19 mouse cellular contexts compared by ENCODE assay signal in genomic region chr19:53919541-53919940, GRCm38 (mm10). TPM values are rescaled to one million over a fixed set of nuclear protein-coding genes. Genes with fewer than 3 reads are reported as not detected.
DNase-seq lines count a peak whose midpoint lies in the region.
"Had no signal": no experiment of that assay in that cellular context is flagged by ENCODE, and none has a peak within 500 bp of the region (broad histone marks: within the 10 kb centered on the region; RNA-seq: fewer than 3 reads in every experiment).

No protein-coding gene starts in this region.

- peak; percentile 59 for DNase-seq in adrenal gland, adult 2 months
- no peak for DNase-seq in adrenal gland, adult 18-20 months (ENCODE audit: low spot score in 2 of 2)
- peak; percentile 29 for DNase-seq in adrenal gland, adult 8-10 months
- no peak for DNase-seq in adrenal gland, postnatal 4 days (ENCODE audit: low spot score in 2 of 2)
- peak; percentile 35 for DNase-seq in adrenal gland, postnatal 14 days
- DNase-seq in adrenal gland, postnatal 10 days, result no peak
- DNase-seq in adrenal gland, postnatal 36 days, result peak; percentile 29 to 37
- DNase-seq in adrenal gland, postnatal 25 days, result no peak
- DNase-seq: B cell, adult 2 months; cerebellum, adult 11 months; cerebellum, adult 11-12 months; cerebellum, adult 18-20 months; cerebellum, adult 2 months; cerebellum, adult 8-10 months; cerebellum, adult 9-10 months; cerebellum, adult 9-11 months; cerebellum, postnatal 10 days; cerebellum, postnatal 14 days; cerebellum, postnatal 25 days had no signal

RNA-seq across cellular contexts. Expression of gene Shoc2, which starts 24.6 kb away (rescaled TPM):
- total RNA-seq in adrenal gland, adult 2 months (2021), result 10 to 100 TPM; 46.0 to 54.5 TPM
- polyA plus RNA-seq in adrenal gland, adult 2 months (2012; rRNA removed), result 3.1 and 5.0 TPM in 2 replicates
- 10 to 100 TPM; 40.3 to 48.7 TPM for total RNA-seq in adrenal gland, adult 18-20 months (2021)
- total RNA-seq in adrenal gland, adult 8-10 months (2022), result 10 to 100 TPM; 38.1 to 46.5 (median 41.9) TPM
- 10 to 100 TPM; 45.6 to 48.3 TPM for total RNA-seq in adrenal gland, postnatal 4 days (2021)
- total RNA-seq in adrenal gland, postnatal 14 days (2021), result 42.0 and 44.8 TPM in 2 replicates
- 10 to 100 TPM; 41.0 to 41.3 TPM for total RNA-seq in adrenal gland, postnatal 10 days (2021)
- total RNA-seq in adrenal gland, postnatal 36 days (2021), result 10 to 100 TPM; 47.5 to 52.6 TPM
- 48.5 and 53.0 TPM in 2 replicates for total RNA-seq in adrenal gland, postnatal 25 days (2021)

RNA-seq across cellular contexts. Expression of gene Bbip1, which starts 24.9 kb away (rescaled TPM):
- total RNA-seq in adrenal gland, adult 2 months (2021), result 10 to 100 TPM; 25.6 to 30.8 TPM
- polyA plus RNA-seq in adrenal gland, adult 2 months (2012; rRNA removed), result 1.3 and 2.9 TPM in 2 replicates
- total RNA-seq in adrenal gland, adult 18-20 months (2021), result 10 to 100 TPM; 21.0 to 27.3 TPM
- 10 to 100 TPM; 21.2 to 30.7 (median 26.0) TPM for total RNA-seq in adrenal gland, adult 8-10 months (2022)
- 10 to 100 TPM; 27.7 to 28.8 TPM for total RNA-seq in adrenal gland, postnatal 4 days (2021)
- total RNA-seq in adrenal gland, postnatal 14 days (2021), result 23.2 and 26.1 TPM in 2 replicates
- total RNA-seq in adrenal gland, postnatal 10 days (2021), result 10 to 100 TPM; 25.6 to 26.0 TPM
- total RNA-seq in adrenal gland, postnatal 36 days (2021), result 10 to 100 TPM; 26.2 to 29.1 TPM
- total RNA-seq in adrenal gland, postnatal 25 days (2021), result 29.3 and 30.2 TPM in 2 replicates

RNA-seq across cellular contexts. Expression of gene Pdcd4, which starts 27.5 kb away (rescaled TPM):
- total RNA-seq in adrenal gland, adult 2 months (2021), result 100 to 1,000 TPM in 1 of 2 experiments, 10 to 100 TPM in 1; 75.5 to 102 TPM
- polyA plus RNA-seq in adrenal gland, adult 2 months (2012; rRNA removed), result 2.5 and 2.6 TPM in 2 replicates
- 10 to 100 TPM; 69.6 to 91.1 TPM for total RNA-seq in adrenal gland, adult 18-20 months (2021)
- total RNA-seq in adrenal gland, adult 8-10 months (2022), result 100 to 1,000 TPM in 3 of 4 experiments, 10 to 100 TPM in 1; 97.1 to 122 (median 103) TPM
- 100 to 1,000 TPM; 118 to 128 TPM for total RNA-seq in adrenal gland, postnatal 4 days (2021)
- total RNA-seq in adrenal gland, postnatal 14 days (2021), result 109 and 110 TPM in 2 replicates
- total RNA-seq in adrenal gland, postnatal 10 days (2021), result 100 to 1,000 TPM in 1 of 2 experiments, 10 to 100 TPM in 1; 92.2 to 104 TPM
- 100 to 1,000 TPM in 1 of 2 experiments, 10 to 100 TPM in 1; 83.2 to 121 TPM for total RNA-seq in adrenal gland, postnatal 36 days (2021)
- total RNA-seq in adrenal gland, postnatal 25 days (2021), result 112 and 144 TPM in 2 replicates

Comparison
In these comparisons a context has a peak if more than half of its experiments do, and no peak if none do; other contexts are left out.
1. DNase-seq: peak in adrenal gland, adult 2 months (single experiment), adrenal gland, adult 8-10 months (single experiment), adrenal gland, postnatal 14 days (single experiment) and adrenal gland, postnatal 36 days (2 of 2); none in adrenal gland, adult 18-20 months (0 of 2), adrenal gland, postnatal 4 days (0 of 2), adrenal gland, postnatal 10 days (single experiment) and adrenal gland, postnatal 25 days (single experiment).